ENCODE assay signal across 25 mouse cellular contexts in genomic region chr11:115317204-115317603, GRCm38 (mm10). TPM values are rescaled to one million over a fixed set of nuclear protein-coding genes. Genes with fewer than 3 reads are reported as not detected.
"Had no signal": no experiment of that assay in that cellular context is flagged by ENCODE, and none has a peak within 500 bp of the region (broad histone marks: within the 10 kb centered on the region; RNA-seq: fewer than 3 reads in every experiment).

No protein-coding gene starts in this region.

- H3K9me3 ChIP-seq: lung, embryonic 15.5 days; midbrain, embryonic 12.5 days; neural tube, embryonic 13.5 days; neural tube, embryonic 15.5 days had no signal

- H3K4me3 ChIP-seq: lung, embryonic 15.5 days; myocyte; neural tube, embryonic 13.5 days; neural tube, embryonic 15.5 days had no signal

- ATAC-seq: liver, postnatal 0 days; lung, postnatal 0 days; midbrain, embryonic 16.5 days had no signal

- H3K36me3 ChIP-seq: lung, embryonic 15.5 days; midbrain, embryonic 12.5 days; neural tube, embryonic 13.5 days; neural tube, embryonic 15.5 days had no signal

- H3K9ac ChIP-seq: liver, postnatal 0 days; lung, embryonic 15.5 days; midbrain, embryonic 12.5 days; neural tube, embryonic 13.5 days; neural tube, embryonic 15.5 days had no signal

- H3K27ac ChIP-seq: lung, embryonic 15.5 days; macrophage; midbrain, embryonic 12.5 days; neural tube, embryonic 13.5 days; neural tube, embryonic 15.5 days had no signal

- DNase-seq: liver, postnatal 0 days; lung, adult 2 months; lung, postnatal 14 days; lung, postnatal 36 days; midbrain, embryonic 14.5 days; retina, postnatal 1 day; right cerebral cortex, adult 18-20 months; right cerebral cortex, postnatal 25 days; right cerebral cortex, postnatal 4 days; spleen, adult 18-20 months; thymus, adult 2 months; thymus, postnatal 25 days; thymus, postnatal 4 days had no signal

RNA-seq across cellular contexts. Expression of gene Ush1g, which starts 4.6 kb away (rescaled TPM):
- total RNA-seq: megakaryocyte progenitor cell, adult 5-6 weeks had no signal
- polyA plus RNA-seq: lung, embryonic 15.5 days; lung, postnatal 0 days; macrophage; neural tube, embryonic 11.5 days; stomach, embryonic 14.5 days; urinary bladder, adult 2 months had no signal

RNA-seq across cellular contexts. Expression of gene Otop2, which starts 10.2 kb away (rescaled TPM):
- total RNA-seq: megakaryocyte progenitor cell, adult 5-6 weeks had no signal
- polyA plus RNA-seq: liver, postnatal 0 days; lung, embryonic 15.5 days; lung, postnatal 0 days; macrophage; midbrain, embryonic 12.5 days; midbrain, embryonic 14.5 days; neural tube, embryonic 11.5 days; neural tube, embryonic 13.5 days; stomach, embryonic 14.5 days; urinary bladder, adult 2 months had no signal

RNA-seq across cellular contexts. Expression of gene Otop3, which starts 17.3 kb away (rescaled TPM):
- total RNA-seq: megakaryocyte progenitor cell, adult 5-6 weeks had no signal
- polyA plus RNA-seq: liver, postnatal 0 days; lung, embryonic 15.5 days; lung, postnatal 0 days; macrophage; myocyte; urinary bladder, adult 2 months had no signal
